Mouse (Mus musculus) heart, postnatal 25 days (tissue): Measurements from ENCODE around the gene Atl3. TPM values are rescaled to one million over a fixed set of nuclear protein-coding genes. Genes with fewer than 3 reads are reported as not detected.

Experiments used
- DNase-seq: peaks from one replicate; pipeline ENCODE4 v3.0.0; 2022; ENCODE audit warnings: low spot score
- intact Hi-C: fragments of 180-260 bp; cut with DNase I; formaldehyde crosslinking; loops from one replicate; pipeline ENCODE4 v1.15.1; 2025
- total RNA-seq, 2 experiments: library from RNA; stranded (reverse); gene quantifications; 2 replicates each; pipeline ENCODE4 v1.2.3; 2021

The Atl3 gene
- total RNA-seq, 2 experiments from 2014 or later = 15.5 to 19.2 TPM

DNA sequence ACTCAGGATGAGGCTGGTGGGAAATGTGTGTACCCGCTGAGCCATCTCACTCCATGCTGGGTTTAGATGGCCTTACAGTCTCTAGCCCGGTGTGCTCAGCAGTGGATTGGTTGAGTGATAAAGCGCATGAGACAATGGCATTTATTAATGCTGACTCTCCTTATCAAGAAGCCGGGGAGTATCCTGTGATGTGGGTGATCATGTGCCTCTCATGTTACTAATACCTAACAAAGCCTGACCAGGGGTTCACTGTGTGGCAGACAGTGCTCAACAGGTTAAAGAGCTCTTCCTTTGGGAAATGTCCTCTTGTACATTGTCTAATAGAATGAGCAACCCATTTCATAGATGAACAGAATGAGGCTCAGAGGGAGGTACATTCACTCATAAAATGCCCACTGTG is 61.0 kb downstream of the Atl3 start:
- intact Hi-C loops = no loop called here

DNA sequence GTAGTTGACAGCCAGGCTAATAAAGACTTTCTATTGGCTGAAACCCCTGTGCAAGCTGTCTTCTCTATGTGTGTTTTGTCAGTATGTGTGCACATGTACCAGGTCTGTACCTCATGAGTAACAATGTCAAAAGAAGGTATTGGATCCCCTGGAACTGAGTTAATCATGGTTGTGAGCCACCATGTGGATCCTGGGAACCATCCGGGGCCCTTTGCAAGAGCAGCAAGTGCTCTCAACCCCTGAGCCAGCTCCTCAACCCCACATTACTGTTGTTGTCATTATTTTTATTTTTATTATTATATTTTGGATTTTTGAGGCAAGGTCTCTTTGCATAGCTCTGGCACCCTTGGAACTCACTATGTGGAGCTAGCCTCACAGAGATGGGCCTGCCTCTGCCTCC is 62.8 kb downstream of the Atl3 start:
- DNase-seq = no peak
- intact Hi-C loops = loop anchor here (2.0 kb wide), 2 partner anchors 26 to 38 kb away; no protein-coding TSS in a partner anchor

More for the DNA sequence above, 61.0 kb downstream of the Atl3 start:
- no peak for DNase-seq

GRCm38 (mm10) chr19:7557328-7557822 is 63.5 kb downstream of the Atl3 start, which contains the start of gene Pla2g16:
TSS of gene Pla2g16 (plus strand) at chr19:7557459.
- intact Hi-C loops = loop anchor here (2.0 kb wide), 2 partner anchors 27 to 37 kb away; no protein-coding TSS in a partner anchor
- DNase-seq = peak; percentile 50

GRCm38 (mm10) chr19:7557844-7558243 is 64.0 kb downstream of the Atl3 start:
- no peak for DNase-seq
- intact Hi-C loops = loop anchor here (2.0 kb wide), 3 partner anchors 27 to 37 kb away; no protein-coding TSS in a partner anchor

- intact Hi-C loops = loop anchor here (2.0 kb wide), 1 partner anchor 26 kb away; no protein-coding TSS in a partner anchor
- DNase-seq = no peak
Observed at GRCm38 (mm10) chr19:7558675-7559074, 64.8 kb downstream of the Atl3 start.

DNA sequence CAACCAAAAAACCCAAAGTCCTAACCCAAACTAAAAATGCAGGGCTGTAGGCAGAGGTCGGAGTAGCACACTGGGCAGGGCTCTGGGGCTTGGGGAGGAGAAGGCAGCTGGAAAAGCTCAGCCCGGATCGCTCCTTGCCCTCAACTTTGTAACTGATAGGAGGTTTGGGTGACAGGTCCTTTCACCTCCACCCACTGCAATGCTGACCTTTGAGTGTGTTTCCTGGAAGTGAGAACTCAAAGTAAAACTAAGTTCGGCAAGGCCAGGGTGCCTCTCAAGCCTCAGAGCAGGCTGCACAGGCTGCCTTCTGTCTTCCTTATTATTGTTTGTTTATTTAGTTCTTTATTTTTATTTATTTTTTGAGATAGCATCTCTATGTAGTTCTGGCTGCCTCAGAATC is 66.1 kb downstream of the Atl3 start:
- intact Hi-C loops = loop anchor here (2.0 kb wide), 1 partner anchor 25 kb away; no protein-coding TSS in a partner anchor
- no peak for DNase-seq

GRCm38 (mm10) chr19:7561456-7561855 is 67.6 kb downstream of the Atl3 start:
- no peak for DNase-seq
- intact Hi-C loops = no loop called here

DNA sequence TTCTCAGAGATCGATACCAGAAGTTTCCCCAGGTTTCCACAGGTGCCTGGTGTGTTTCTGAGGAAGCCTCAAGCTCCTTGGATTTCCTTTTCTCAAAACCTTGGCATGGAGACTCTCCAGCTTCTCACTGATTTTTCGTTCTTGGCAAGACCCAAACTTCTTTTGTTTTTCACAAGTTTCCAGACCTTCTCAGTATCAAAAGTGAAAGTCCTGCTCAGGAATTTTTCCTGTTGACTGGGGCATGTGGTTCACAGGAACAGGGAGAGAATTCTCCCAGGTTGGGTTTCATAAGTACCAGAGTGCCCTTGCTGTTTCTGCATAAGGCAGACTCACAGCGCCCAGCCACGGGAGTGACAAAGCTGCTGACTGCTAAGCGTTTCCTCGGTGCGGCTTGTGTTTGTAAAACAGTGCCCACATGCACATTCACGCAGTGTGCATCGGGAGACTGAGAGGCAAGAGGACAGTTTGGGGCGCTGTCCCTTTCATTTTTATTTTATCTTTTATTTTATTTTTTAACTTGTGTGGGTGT is 68.8 kb downstream of the Atl3 start:
- intact Hi-C loops = no loop called here
- no peak for DNase-seq

GRCm38 (mm10) chr19:7563676-7564075 is 69.8 kb downstream of the Atl3 start:
- DNase-seq = no peak
- intact Hi-C loops = no loop called here

GRCm38 (mm10) chr19:7564457-7564856 is 70.6 kb downstream of the Atl3 start:
- no peak for DNase-seq
- intact Hi-C loops = no loop called here

- intact Hi-C loops = no loop called here
- DNase-seq = no peak
Observed at GRCm38 (mm10) chr19:7566826-7567225, 73.0 kb downstream of the Atl3 start.

DNA sequence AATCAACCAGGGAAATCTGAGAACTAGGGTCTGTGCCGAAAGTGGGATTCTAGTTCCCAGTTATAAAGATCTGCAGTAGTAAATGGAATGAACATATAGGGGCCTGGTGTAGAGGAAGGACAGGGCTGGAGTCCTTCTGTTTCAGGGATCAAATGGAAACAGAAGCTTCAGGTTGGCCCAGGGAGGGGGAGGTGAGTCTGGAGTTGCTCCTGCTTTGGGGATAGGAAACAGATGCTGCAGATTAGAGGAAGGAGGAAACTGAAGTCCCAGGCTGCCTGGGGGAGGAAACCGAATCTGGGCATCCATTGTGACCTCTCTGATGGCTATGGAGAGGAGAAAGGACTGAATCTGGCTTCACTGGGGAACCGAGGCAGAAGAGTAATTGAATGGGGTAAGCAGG is 74.5 kb downstream of the Atl3 start:
- DNase-seq = no peak
- intact Hi-C loops = no loop called here

GRCm38 (mm10) chr19:7569650-7570049 is 75.8 kb downstream of the Atl3 start:
- no peak for DNase-seq

DNA sequence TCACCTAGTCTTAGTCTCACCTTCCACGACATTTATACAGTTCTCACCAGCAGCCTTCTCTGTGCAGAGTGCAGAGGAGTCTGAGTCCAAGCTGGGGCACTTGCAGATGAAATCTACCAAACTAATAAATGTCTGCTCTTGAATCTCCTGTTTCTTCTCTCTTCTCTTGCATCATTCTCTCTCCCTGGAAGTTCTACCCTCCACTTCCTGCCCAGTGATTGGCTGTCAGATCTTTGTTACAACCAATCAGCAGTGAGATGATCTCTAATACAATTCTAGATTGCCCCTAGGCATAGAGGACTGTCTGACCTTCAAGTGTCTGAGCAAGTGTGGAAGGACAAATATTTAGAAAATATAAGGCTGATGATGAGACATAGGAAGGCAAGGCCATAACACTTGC is 82.3 kb downstream of the Atl3 start:
- intact Hi-C loops = no loop called here
- DNase-seq = no peak

More at GRCm38 (mm10) chr19:7569650-7570049, 75.8 kb downstream of the Atl3 start:
- intact Hi-C loops = no loop called here

DNA sequence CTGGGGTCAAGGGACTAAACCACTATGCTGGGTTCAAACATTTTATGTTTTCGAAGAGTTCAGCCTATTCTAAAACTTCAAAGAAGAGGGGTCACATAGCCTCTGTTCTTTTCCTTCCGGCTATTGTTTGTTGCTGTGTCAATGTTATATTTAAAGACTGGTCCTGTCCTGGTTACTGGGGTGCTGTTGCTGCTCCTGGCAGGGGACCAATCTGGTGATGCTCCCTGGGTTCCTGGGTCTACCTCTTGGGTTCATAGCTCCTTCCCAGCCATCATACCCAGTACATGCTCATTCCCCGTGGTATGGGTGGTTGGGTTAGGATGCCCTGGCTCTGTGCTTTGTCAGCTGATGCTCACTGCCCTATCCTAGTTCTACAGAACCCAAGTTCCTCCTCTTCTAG is 83.9 kb downstream of the Atl3 start:
- intact Hi-C loops = no loop called here
- no peak for DNase-seq

DNA sequence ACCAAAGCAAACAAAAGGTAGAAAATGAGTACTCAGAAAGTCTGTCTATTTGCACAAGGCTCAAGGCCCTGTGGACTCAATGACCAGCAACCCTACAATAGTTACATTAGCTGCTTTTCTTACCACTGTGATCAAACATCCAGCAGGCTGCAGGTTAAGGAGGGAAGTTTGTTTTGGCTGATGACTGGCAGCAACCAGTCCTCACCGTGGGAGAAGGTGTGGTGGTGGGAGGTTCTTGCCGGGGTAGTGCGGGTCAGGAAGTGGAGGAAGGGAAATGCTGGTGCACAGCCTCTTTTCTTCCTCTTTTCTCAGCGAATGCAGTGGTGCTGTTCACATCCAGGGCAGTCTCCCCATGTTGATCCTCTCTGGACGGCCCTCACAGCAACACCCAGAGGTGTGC is 87.2 kb downstream of the Atl3 start:
- DNase-seq = no peak
- intact Hi-C loops = no loop called here

DNA sequence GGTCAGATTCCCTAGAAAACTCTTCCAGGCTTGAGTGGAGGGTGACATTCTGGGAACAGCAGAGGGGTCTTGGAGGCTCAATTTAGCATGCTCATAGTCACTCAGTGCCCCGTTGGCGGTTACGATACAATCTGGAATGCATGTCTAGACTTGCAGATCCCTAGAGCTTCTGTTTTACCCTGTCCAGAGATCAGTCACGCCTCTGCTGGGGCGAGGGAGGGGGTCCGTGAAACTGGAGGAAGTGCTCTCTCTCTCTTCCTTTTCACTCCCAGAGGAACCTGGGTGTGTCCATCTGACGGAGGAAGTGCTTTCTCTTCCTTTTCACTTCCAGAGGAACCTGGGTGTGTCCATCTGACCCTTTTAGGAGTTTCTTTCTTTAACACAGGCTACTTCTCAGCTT is 89.3 kb downstream of the Atl3 start:
- intact Hi-C loops = no loop called here
- DNase-seq = no peak

- intact Hi-C loops = no loop called here
- DNase-seq = no peak
Observed at GRCm38 (mm10) chr19:7583599-7583998, 89.8 kb downstream of the Atl3 start.

DNA sequence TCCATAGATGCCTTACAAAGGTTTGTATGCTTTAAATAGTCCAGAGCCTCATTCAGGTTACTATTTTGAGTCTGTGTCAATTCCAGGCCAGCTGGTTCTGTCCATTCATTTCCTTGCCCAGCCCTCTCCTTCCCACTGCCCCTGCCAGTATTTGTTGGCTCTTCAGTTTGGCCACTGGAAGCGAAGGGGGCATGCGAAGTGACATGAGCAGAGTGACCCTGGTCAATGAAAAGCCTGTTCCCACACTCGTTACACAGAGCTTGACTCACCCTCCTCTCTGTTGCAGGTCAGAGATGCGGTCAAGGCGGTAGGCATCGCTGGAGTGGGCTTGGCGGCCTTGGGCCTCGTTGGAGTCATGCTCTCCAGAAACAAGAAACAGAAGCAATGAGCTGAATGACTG is 91.4 kb downstream of the Atl3 start:
- no peak for DNase-seq
- intact Hi-C loops = loop anchor here (2.0 kb wide), 1 partner anchor 26 kb away; no protein-coding TSS in a partner anchor

GRCm38 (mm10) chr19:7585764-7586163 is 91.9 kb downstream of the Atl3 start:
- no peak for DNase-seq
- intact Hi-C loops = loop anchor here (2.0 kb wide), 1 partner anchor 27 kb away; no protein-coding TSS in a partner anchor
